Mouse (Mus musculus) stomach, embryonic 14.5 days (tissue): ENCODE measurements at regions not wholly inside any gene's neighbourhood (a gene's known extent, or its start where the extent isn't known, plus 50 kb on each side); places are given as distances from the start of the nearest gene placed in this dataset.

Experiments
- ATAC-seq: fragments of 200-750 bp; cut with Nextera tagmentation; 2 replicates; pipeline ENCODE4 v1.8.0; 2017; ENCODE audit warnings: low read depth, moderate TSS enrichment; ENCODE audit not compliant: insufficient number of reproducible peaks, insufficient read depth, low FRiP score
- H3K27ac ChIP-seq: fragments of 300-500 bp; sonication (generic); 2 replicates; pipeline ENCODE4 v1.5.1; 2014; ENCODE audit warnings: mild to moderate bottlenecking, low read length, moderate library complexity, mixed read lengths
- H3K27me3 ChIP-seq: fragments of 300-500 bp; sonication (generic); 2 replicates; pipeline ENCODE4 v1.6.1; 2014; ENCODE audit warnings: low read length, control low read depth, mixed read lengths; ENCODE audit not compliant: control insufficient read depth, insufficient read depth
- H3K36me3 ChIP-seq: fragments of 300-500 bp; sonication (generic); 2 replicates; pipeline ENCODE4 v1.6.1; 2014; ENCODE audit warnings: mild to moderate bottlenecking, control low read depth, low read length, moderate library complexity, mixed read lengths; ENCODE audit not compliant: control insufficient read depth, insufficient read depth
- H3K4me1 ChIP-seq: fragments of 300-500 bp; sonication (generic); 2 replicates; pipeline ENCODE4 v1.6.1; 2014; ENCODE audit warnings: low read length, control low read depth, mixed read lengths; ENCODE audit not compliant: control insufficient read depth, insufficient read depth
- H3K4me2 ChIP-seq: fragments of 300-500 bp; sonication (generic); replicated peaks from 2 replicates; pipeline ENCODE4 v1.6.1; 2014; ENCODE audit warnings: low read depth, low read length, control low read depth
- H3K4me3 ChIP-seq: fragments of 300-500 bp; sonication (generic); 2 replicates; pipeline ENCODE4 v1.5.1; 2014; ENCODE audit warnings: low read depth, low read length, control low read depth
- H3K9ac ChIP-seq: fragments of 300-500 bp; sonication (generic); replicated peaks from 2 replicates; pipeline ENCODE4 v1.6.1; 2014; ENCODE audit warnings: low read depth, mild to moderate bottlenecking, control low read depth, low read length, moderate library complexity, mixed read lengths
- H3K9me3 ChIP-seq: fragments of 300-500 bp; sonication (generic); 2 replicates; pipeline ENCODE4 v1.6.1; 2016; ENCODE audit warnings: low read depth, low read length, control low read depth; ENCODE audit not compliant: control insufficient read depth
- WGBS: fragments of 180-500 bp; shearing (Covaris S2); extraction: QIAGEN DNeasy Blood & Tissue Kit; methylation state at CpG from one replicate; pipeline ENCODE4 v1.1.7; 2014; 5-methylcytosine and 5-hydroxymethylcytosine counted together

- H3K4me1 ChIP-seq, result peaks cover 3% of the 10 kb centered on the region; the same call in 1 of the 2 replicates
- no peaks in the 10 kb centered on the region for H3K36me3 ChIP-seq
- H3K9ac ChIP-seq, result no peak overlapping the region
- H3K27me3 ChIP-seq, result no peaks in the 10 kb centered on the region
- H3K27ac ChIP-seq, result no peak overlapping the region
- H3K4me3 ChIP-seq, result no peak overlapping the region
- 72% methylated on average over 4 of the region's 4 CpGs for WGBS
- no peak overlapping the region for H3K4me2 ChIP-seq
- no peak for ATAC-seq
- H3K9me3 ChIP-seq, result no peaks in the 10 kb centered on the region
Observed at GRCm38 (mm10) chr14:58510790-58511189, 440.4 kb downstream of the Fgf9 start.

GRCm38 (mm10) chr14:58509106-58509505, 438.8 kb downstream of the Fgf9 start:
- no peaks in the 10 kb centered on the region for H3K36me3 ChIP-seq
- no peak for ATAC-seq
- no peak overlapping the region for H3K27ac ChIP-seq
- H3K27me3 ChIP-seq, result no peaks in the 10 kb centered on the region
- WGBS, result 57% methylated on average over 4 of the region's 4 CpGs
- no peak overlapping the region for H3K9ac ChIP-seq
- H3K9me3 ChIP-seq, result no peaks in the 10 kb centered on the region
- H3K4me1 ChIP-seq, result peaks cover 3% of the 10 kb centered on the region; the same call in 1 of the 2 replicates
- H3K4me3 ChIP-seq, result no peak overlapping the region
- no peak overlapping the region for H3K4me2 ChIP-seq

- no peak overlapping the region for H3K27ac ChIP-seq
- H3K9ac ChIP-seq, result no peak overlapping the region
- H3K4me1 ChIP-seq, result peaks cover 3% of the 10 kb centered on the region; the same call in 1 of the 2 replicates
- WGBS, result 62% methylated on average over 3 of the region's 3 CpGs
- H3K4me3 ChIP-seq, result no peak overlapping the region
- no peak for ATAC-seq
- no peaks in the 10 kb centered on the region for H3K27me3 ChIP-seq
- no peak overlapping the region for H3K4me2 ChIP-seq
- H3K9me3 ChIP-seq, result no peaks in the 10 kb centered on the region
- no peaks in the 10 kb centered on the region for H3K36me3 ChIP-seq
Observed at GRCm38 (mm10) chr14:58506490-58506889, 436.1 kb downstream of the Fgf9 start.

- Histone ChIP-seq H3K27me3 (no peaks in the 10 kb centered on the region), H3K4me1 (no peaks in the 10 kb centered on the region), H3K9ac (no peak overlapping the region), H3K4me2 (no peak overlapping the region), H3K27ac (no peak overlapping the region), H3K9me3 (no peaks in the 10 kb centered on the region), H3K4me3 (no peak overlapping the region), H3K36me3 (no peaks in the 10 kb centered on the region)
- ATAC-seq, result no peak
Observed at GRCm38 (mm10) chr14:58505841-58506240, 435.5 kb downstream of the Fgf9 start.

- Histone ChIP-seq H3K4me2 (no peak overlapping the region), H3K9ac (no peak overlapping the region), H3K27me3 (no peaks in the 10 kb centered on the region), H3K9me3 (no peaks in the 10 kb centered on the region), H3K4me1 (peaks cover 5% of the 10 kb centered on the region; the same call in 1 of the 2 replicates), H3K36me3 (no peaks in the 10 kb centered on the region), H3K4me3 (no peak overlapping the region), H3K27ac (no peak overlapping the region)
- ATAC-seq, result no peak
- WGBS, result 64% methylated on average over 8 of the region's 8 CpGs
Observed at GRCm38 (mm10) chr14:58502890-58503289, 432.5 kb downstream of the Fgf9 start.

GRCm38 (mm10) chr14:58500014-58500413, 429.7 kb downstream of the Fgf9 start:
- 51% methylated on average over 2 of the region's 2 CpGs for WGBS
- Histone ChIP-seq H3K4me3 (no peak overlapping the region), H3K4me1 (peaks cover 5% of the 10 kb centered on the region; the same call in 1 of the 2 replicates), H3K36me3 (no peaks in the 10 kb centered on the region), H3K9me3 (no peaks in the 10 kb centered on the region), H3K27ac (peak overlapping the region; percentile 40), H3K9ac (no peak overlapping the region), H3K4me2 (no peak overlapping the region), H3K27me3 (no peaks in the 10 kb centered on the region)
- no peak for ATAC-seq

- Histone ChIP-seq H3K9me3 (no peaks in the 10 kb centered on the region), H3K27ac (peak overlapping the region; percentile 40; the same call in 1 of the 2 replicates), H3K9ac (no peak overlapping the region), H3K4me2 (no peak overlapping the region), H3K4me3 (no peak overlapping the region), H3K36me3 (no peaks in the 10 kb centered on the region), H3K27me3 (no peaks in the 10 kb centered on the region), H3K4me1 (peaks cover 5% of the 10 kb centered on the region; the same call in 1 of the 2 replicates)
- 21% methylated on average over 6 of the region's 6 CpGs for WGBS
- no peak; the same call in 1 of the 2 replicates for ATAC-seq
Observed at GRCm38 (mm10) chr14:58499501-58499900, 429.2 kb downstream of the Fgf9 start.

- Histone ChIP-seq H3K36me3 (no peaks in the 10 kb centered on the region), H3K27me3 (no peaks in the 10 kb centered on the region), H3K4me3 (no peak overlapping the region), H3K27ac (no peak overlapping the region), H3K9ac (no peak overlapping the region), H3K9me3 (no peaks in the 10 kb centered on the region), H3K4me2 (no peak overlapping the region), H3K4me1 (peaks cover 5% of the 10 kb centered on the region; the same call in 1 of the 2 replicates)
- no peak for ATAC-seq
- 56% methylated on average over 7 of the region's 7 CpGs for WGBS
Observed at GRCm38 (mm10) chr14:58499071-58499470, 428.7 kb downstream of the Fgf9 start.

GRCm38 (mm10) chr14:58496902-58497301, 426.6 kb downstream of the Fgf9 start:
- H3K9me3 ChIP-seq, result no peaks in the 10 kb centered on the region
- no peaks in the 10 kb centered on the region for H3K36me3 ChIP-seq
- H3K4me2 ChIP-seq, result no peak overlapping the region
- H3K4me1 ChIP-seq, result peaks cover 5% of the 10 kb centered on the region; the same call in 1 of the 2 replicates
- H3K4me3 ChIP-seq, result no peak overlapping the region
- no peak overlapping the region for H3K27ac ChIP-seq
- no peak overlapping the region for H3K9ac ChIP-seq
- 91% methylated on average over 3 of the region's 3 CpGs for WGBS
- ATAC-seq, result no peak
- H3K27me3 ChIP-seq, result no peaks in the 10 kb centered on the region
